Mouse (Mus musculus) brown adipose tissue, adult 24 weeks (tissue): ENCODE results near the gene Klhdc10. TPM values are rescaled to one million over a fixed set of nuclear protein-coding genes. Genes with fewer than 3 reads are reported as not detected.
"Not testable (repeated sequence)": the region's sequence is repeated elsewhere in the genome, so short reads cannot be mapped to it uniquely, and the experiment has no call there.

ENCODE experiments used
- H3K27ac ChIP-seq: fragments of 200-500 bp; replicated peaks from 2 replicates; pipeline ENCODE4 v1.5.1; 2012; ENCODE audit warnings: low read depth, mild to moderate bottlenecking, low read length
- H3K4me1 ChIP-seq: fragments of 200-500 bp; 2 replicates; pipeline ENCODE4 v1.6.1; 2012; ENCODE audit warnings: low read length, mixed read lengths; ENCODE audit not compliant: control insufficient read depth, insufficient read depth, insufficient read length
- H3K4me3 ChIP-seq: fragments of 200-500 bp; 2 replicates; pipeline ENCODE4 v1.5.1; 2012; ENCODE audit warnings: low read depth, mild to moderate bottlenecking, low read length, moderate library complexity; ENCODE audit not compliant: insufficient read depth
- polyA plus RNA-seq: library from polyadenylated mRNA; stranded (reverse); fragments of >200 nt; gene quantifications from 2 replicates; pipeline ENCODE4 v1.2.4, GENCODE M21; 2012; ENCODE audit not compliant: missing spikeins, insufficient read depth, insufficient read length

Gene Klhdc10
- polyA plus RNA-seq, 1 experiment, result 19.3 TPM

GRCm38 (mm10) chr6:30381116-30381515 lies 20.6 kb upstream of the Klhdc10 start:
- H3K4me3 ChIP-seq, result no peak overlapping the region
- no peak overlapping the region for H3K27ac ChIP-seq
- peaks cover 4% of the 10 kb centered on the region for H3K4me1 ChIP-seq

- H3K27ac ChIP-seq, H3K4me1 ChIP-seq: not testable (repeated sequence)
- peak overlapping the region; percentile 96 for H3K4me3 ChIP-seq
Measured at GRCm38 (mm10) chr6:30390271-30390670, 11.4 kb upstream of the Klhdc10 start.

- peak within 1 kb of the TSS; percentile 96 for H3K4me3 ChIP-seq
- H3K4me1 ChIP-seq, result no peaks in the 10 kb centered on the region
- H3K27ac ChIP-seq, result 0 out of 2 replicates have a peak within 1 kb of the TSS, but pooled peaks have one; percentile 35
Measured at GRCm38 (mm10) chr6:30390714-30391697, 10.7 kb upstream of the Klhdc10 start, which contains the start of gene Zc3hc1. Gene Zc3hc1 (minus strand): TSS chr6:30391028.

GRCm38 (mm10) chr6:30391996-30392395 lies 9.7 kb upstream of the Klhdc10 start:
- Histone ChIP-seq H3K27ac (no peak overlapping the region), H3K4me3 (no peak overlapping the region), H3K4me1 (no peaks in the 10 kb centered on the region)

- 0 out of 2 replicates have a peak, but pooled peaks cover 3% of the 10 kb centered on the region for H3K4me1 ChIP-seq
Measured at GRCm38 (mm10) chr6:30400146-30400545, 1.5 kb upstream of the Klhdc10 start.

GRCm38 (mm10) chr6:30400716-30401115 lies 952 bp upstream of the Klhdc10 start:
- peak overlapping the region; percentile 96; the same call in 1 of the 2 replicates for H3K4me3 ChIP-seq
- 0 out of 2 replicates have a peak, but pooled peaks cover 3% of the 10 kb centered on the region for H3K4me1 ChIP-seq
- no peak overlapping the region for H3K27ac ChIP-seq

More at GRCm38 (mm10) chr6:30400146-30400545, 1.5 kb upstream of the Klhdc10 start:
- no peak overlapping the region for H3K27ac ChIP-seq
- no peak overlapping the region for H3K4me3 ChIP-seq

- Histone ChIP-seq H3K4me1 (0 out of 2 replicates have a peak, but pooled peaks cover 3% of the 10 kb centered on the region), H3K27ac (peak overlapping the region; percentile 48), H3K4me3 (peak overlapping the region; percentile 88)
Measured at GRCm38 (mm10) chr6:30402091-30402491, 423 bp downstream of the Klhdc10 start.

- 0 out of 2 replicates have a peak, but pooled peaks cover 3% of the 10 kb centered on the region for H3K4me1 ChIP-seq
- 0 out of 2 replicates have a peak overlapping the region, but pooled peaks have one; percentile 32 for H3K4me3 ChIP-seq
- no peak overlapping the region for H3K27ac ChIP-seq
Measured at GRCm38 (mm10) chr6:30403465-30403864, 1.8 kb downstream of the Klhdc10 start.

- 0 out of 2 replicates have a peak, but pooled peaks cover 3% of the 10 kb centered on the region for H3K4me1 ChIP-seq
- H3K4me3 ChIP-seq, result no peak overlapping the region
- no peak overlapping the region for H3K27ac ChIP-seq
Measured at GRCm38 (mm10) chr6:30404671-30405070, 3.0 kb downstream of the Klhdc10 start.

- Histone ChIP-seq H3K4me3 (no peak overlapping the region), H3K4me1 (0 out of 2 replicates have a peak, but pooled peaks cover 3% of the 10 kb centered on the region), H3K27ac (no peak overlapping the region)
Measured at GRCm38 (mm10) chr6:30408276-30408675, 6.6 kb downstream of the Klhdc10 start.

GRCm38 (mm10) chr6:30409399-30410093 lies 7.9 kb downstream of the Klhdc10 start:
- H3K4me3 ChIP-seq, result no peak overlapping the region
- 0 out of 2 replicates have a peak, but pooled peaks cover 3% of the 10 kb centered on the region for H3K4me1 ChIP-seq
- no peak overlapping the region for H3K27ac ChIP-seq

GRCm38 (mm10) chr6:30411311-30411710 lies 9.6 kb downstream of the Klhdc10 start:
- Histone ChIP-seq H3K27ac (no peak overlapping the region), H3K4me3 (no peak overlapping the region), H3K4me1 (no peaks in the 10 kb centered on the region)

GRCm38 (mm10) chr6:30416126-30416525 lies 14.5 kb downstream of the Klhdc10 start:
- peaks cover 5% of the 10 kb centered on the region; the same call in 1 of the 2 replicates for H3K4me1 ChIP-seq
- no peak overlapping the region for H3K27ac ChIP-seq
- H3K4me3 ChIP-seq, result no peak overlapping the region

GRCm38 (mm10) chr6:30416801-30417200 lies 15.1 kb downstream of the Klhdc10 start:
- Histone ChIP-seq H3K4me3 (no peak overlapping the region), H3K4me1 (peaks cover 5% of the 10 kb centered on the region; the same call in 1 of the 2 replicates), H3K27ac (no peak overlapping the region)
